Mouse (Mus musculus): ENCODE data around the gene Borcs5.

Gene Borcs5

GRCm38 (mm10) chr6:134625431-134625830 is 13.9 kb upstream of the Borcs5 start:
- intact Hi-C loops (cut with DNase I) = no loop called here

GRCm38 (mm10) chr6:134626564-134626963 is 12.7 kb upstream of the Borcs5 start:
- intact Hi-C loops (cut with DNase I) = no loop called here

- intact Hi-C loops (cut with DNase I) = no loop called here
Observed at GRCm38 (mm10) chr6:134630447-134630846, 8.9 kb upstream of the Borcs5 start.

- intact Hi-C loops (cut with DNase I) = no loop called here
Observed at GRCm38 (mm10) chr6:134631947-134632687, 7.2 kb upstream of the Borcs5 start, which contains the start of gene Mansc1. Gene Mansc1, minus strand, starts transcription at chr6:134632488.

- intact Hi-C loops (cut with DNase I) = no loop called here
Observed at GRCm38 (mm10) chr6:134632756-134633155, 6.6 kb upstream of the Borcs5 start.

GRCm38 (mm10) chr6:134633553-134633952 is 5.8 kb upstream of the Borcs5 start:
- intact Hi-C loops (cut with DNase I) = no loop called here

GRCm38 (mm10) chr6:134636476-134636875 is 2.8 kb upstream of the Borcs5 start:
- intact Hi-C loops (cut with DNase I) = no loop called here

GRCm38 (mm10) chr6:134639900-134640299 is 590 bp downstream of the Borcs5 start:
- intact Hi-C loops (cut with DNase I) = loop anchor here (2.0 to 10.0 kb wide), 2 partner anchors 23 to 295 kb away; no protein-coding TSS in a partner anchor

- intact Hi-C loops (cut with DNase I) = loop anchor here (2.0 to 10.0 kb wide), 2 partner anchors 24 to 294 kb away; no protein-coding TSS in a partner anchor
Observed at GRCm38 (mm10) chr6:134640485-134641475, 1.5 kb downstream of the Borcs5 start.

- intact Hi-C loops (cut with DNase I) = loop anchor here (2.0 to 10.0 kb wide), 2 partner anchors 25 to 293 kb away; no protein-coding TSS in a partner anchor
Observed at GRCm38 (mm10) chr6:134641738-134642446, 2.6 kb downstream of the Borcs5 start.

- intact Hi-C loops (cut with DNase I) = loop anchor here (10.0 kb wide), 1 partner anchor 292 kb away; no protein-coding TSS in a partner anchor
Observed at GRCm38 (mm10) chr6:134643296-134643695, 4.0 kb downstream of the Borcs5 start.

- intact Hi-C loops (cut with DNase I) = loop anchor here (10.0 kb wide), 1 partner anchor 288 kb away; no protein-coding TSS in a partner anchor
Observed at GRCm38 (mm10) chr6:134646835-134647234, 7.5 kb downstream of the Borcs5 start.

- intact Hi-C loops (cut with DNase I) = loop anchor here (10.0 kb wide), 1 partner anchor 287 kb away; no protein-coding TSS in a partner anchor
Observed at GRCm38 (mm10) chr6:134647621-134648020, 8.3 kb downstream of the Borcs5 start.

GRCm38 (mm10) chr6:134648356-134648755 is 9.0 kb downstream of the Borcs5 start:
- intact Hi-C loops (cut with DNase I) = loop anchor here (10.0 kb wide), 1 partner anchor 286 kb away; no protein-coding TSS in a partner anchor

- intact Hi-C loops (cut with DNase I) = no loop called here
Observed at GRCm38 (mm10) chr6:134656527-134656926, 17.2 kb downstream of the Borcs5 start.

- intact Hi-C loops (cut with DNase I) = loop anchor here (1.0 to 2.0 kb wide), 2 partner anchors 135 to 203 kb away; no protein-coding TSS in a partner anchor
Observed at GRCm38 (mm10) chr6:134659108-134659958, 20.0 kb downstream of the Borcs5 start.

GRCm38 (mm10) chr6:134660714-134661406 is 21.6 kb downstream of the Borcs5 start:
- intact Hi-C loops (cut with DNase I) = loop anchor here (10.0 kb wide), 1 partner anchor 54 kb away; no protein-coding TSS in a partner anchor

- intact Hi-C loops (cut with DNase I) = loop anchor here (10.0 kb wide), 1 partner anchor 50 kb away; no protein-coding TSS in a partner anchor
Observed at GRCm38 (mm10) chr6:134664573-134664972, 25.3 kb downstream of the Borcs5 start.

GRCm38 (mm10) chr6:134665817-134666216 is 26.5 kb downstream of the Borcs5 start:
- intact Hi-C loops (cut with DNase I) = loop anchor here (10.0 kb wide), 1 partner anchor 49 kb away; no protein-coding TSS in a partner anchor
